Mouse (Mus musculus) right cerebral cortex, adult 18-20 months (tissue): ENCODE results near the gene Hcrt.

Source experiments
- DNase-seq: peaks from one replicate; pipeline ENCODE4 v3.0.0; 2022; ENCODE audit warnings: mixed read lengths

The Hcrt gene

GRCm38 (mm10) chr11:100766726-100767125 lies 4.0 kb upstream of the Hcrt start:
- DNase-seq, result no peak

GRCm38 (mm10) chr11:100761547-100762045 lies 1.1 kb downstream of the Hcrt start:
- peak; percentile 89 for DNase-seq

GRCm38 (mm10) chr11:100759611-100760233 lies 3.0 kb downstream of the Hcrt start, which contains the start of gene Kcnh4:
Gene Kcnh4, minus strand, starts transcription at chr11:100759942.
- DNase-seq, result peak; percentile 96

GRCm38 (mm10) chr11:100758707-100759610 lies 3.8 kb downstream of the Hcrt start:
- DNase-seq, result no peak

GRCm38 (mm10) chr11:100757566-100757965 lies 5.2 kb downstream of the Hcrt start:
- DNase-seq, result no peak

- no peak for DNase-seq
Observed at GRCm38 (mm10) chr11:100756476-100756875, 6.3 kb downstream of the Hcrt start.

GRCm38 (mm10) chr11:100754693-100755057 lies 8.1 kb downstream of the Hcrt start:
- peak; percentile 69 for DNase-seq

- DNase-seq, result peak; percentile 78
Observed at GRCm38 (mm10) chr11:100754021-100754692, 8.6 kb downstream of the Hcrt start.

- DNase-seq, result peak; percentile 50
Observed at GRCm38 (mm10) chr11:100752294-100752693, 10.4 kb downstream of the Hcrt start.

GRCm38 (mm10) chr11:100750127-100750526 lies 12.6 kb downstream of the Hcrt start:
- DNase-seq, result peak; percentile 37

- peak; percentile 80 for DNase-seq
Observed at GRCm38 (mm10) chr11:100749469-100749868, 13.3 kb downstream of the Hcrt start.

- peak; percentile 75 for DNase-seq
Observed at GRCm38 (mm10) chr11:100748620-100749019, 14.1 kb downstream of the Hcrt start.

- DNase-seq, result no peak
Observed at GRCm38 (mm10) chr11:100747114-100747513, 15.6 kb downstream of the Hcrt start.

- DNase-seq, result no peak
Observed at GRCm38 (mm10) chr11:100746546-100746945, 16.2 kb downstream of the Hcrt start.

- DNase-seq, result peak; percentile 49
Observed at GRCm38 (mm10) chr11:100745085-100745484, 17.6 kb downstream of the Hcrt start.

GRCm38 (mm10) chr11:100741348-100741747 lies 21.4 kb downstream of the Hcrt start:
- DNase-seq, result no peak

GRCm38 (mm10) chr11:100738749-100739148 lies 24.0 kb downstream of the Hcrt start:
- no peak for DNase-seq

GRCm38 (mm10) chr11:100738066-100738604 lies 24.6 kb downstream of the Hcrt start, which contains the start of gene Rab5c:
Gene Rab5c, minus strand, starts transcription at chr11:100738215.
- peak; percentile 100 for DNase-seq

GRCm38 (mm10) chr11:100737105-100737733 lies 25.5 kb downstream of the Hcrt start:
- no peak for DNase-seq

- DNase-seq, result no peak
Observed at GRCm38 (mm10) chr11:100736746-100737080, 26.0 kb downstream of the Hcrt start.

GRCm38 (mm10) chr11:100735954-100736745 lies 26.6 kb downstream of the Hcrt start:
- no peak for DNase-seq
